Mouse (Mus musculus): ENCODE results near the gene Tmem145.
A peak's percentile ranks its signal among the peaks of the same experiment; 100 is the strongest.

Gene Tmem145

DNA sequence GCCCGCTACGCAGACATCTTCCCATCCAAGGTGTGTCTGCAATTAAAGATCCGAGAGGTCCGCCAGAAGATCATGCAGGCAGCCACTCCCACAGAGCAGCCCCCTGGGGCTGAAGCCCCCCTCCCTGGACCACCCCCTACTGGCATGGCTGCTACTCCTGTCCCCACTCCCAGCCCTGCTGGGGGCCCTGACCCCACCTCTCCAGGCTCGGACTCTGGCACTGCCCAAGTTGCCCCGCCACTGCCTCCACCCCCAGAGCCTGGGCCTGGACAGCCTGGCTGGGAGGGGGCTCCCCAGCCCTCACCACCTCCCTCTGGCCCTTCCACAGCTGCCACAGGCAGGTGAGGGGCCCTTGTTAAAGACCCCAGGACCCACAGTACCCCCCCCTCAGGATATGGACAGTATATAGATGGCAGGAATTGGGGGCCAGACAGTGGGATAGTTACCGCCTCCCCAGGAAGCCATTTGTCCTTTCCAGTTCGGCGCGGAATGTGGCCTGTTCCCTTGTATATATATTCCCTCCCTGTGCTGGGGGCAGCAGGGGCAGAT is 12.6 kb upstream of the Tmem145 start:
- DNase-seq (ENCODE audit: low spot score), result no peak

DNA sequence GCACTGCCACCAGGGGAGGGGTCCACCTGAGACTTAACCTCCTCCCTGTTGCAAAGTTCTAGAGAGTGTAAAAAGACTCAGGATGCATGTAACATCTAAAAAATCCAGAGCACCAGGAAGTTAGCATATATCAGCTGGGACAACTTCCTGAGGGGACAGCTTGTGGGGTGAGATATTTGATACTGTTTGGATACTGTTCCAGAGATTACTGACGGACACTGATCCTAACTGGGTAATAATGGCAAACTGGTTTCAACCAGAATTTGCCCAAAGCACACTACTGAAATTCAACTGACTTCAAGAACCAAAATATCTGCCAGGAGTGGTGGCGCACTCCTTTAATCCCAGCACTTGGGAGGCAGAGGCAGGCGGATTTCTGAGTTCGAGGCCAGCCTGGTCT is 11.4 kb upstream of the Tmem145 start:
- DNase-seq (ENCODE audit: low spot score), result no peak

DNA sequence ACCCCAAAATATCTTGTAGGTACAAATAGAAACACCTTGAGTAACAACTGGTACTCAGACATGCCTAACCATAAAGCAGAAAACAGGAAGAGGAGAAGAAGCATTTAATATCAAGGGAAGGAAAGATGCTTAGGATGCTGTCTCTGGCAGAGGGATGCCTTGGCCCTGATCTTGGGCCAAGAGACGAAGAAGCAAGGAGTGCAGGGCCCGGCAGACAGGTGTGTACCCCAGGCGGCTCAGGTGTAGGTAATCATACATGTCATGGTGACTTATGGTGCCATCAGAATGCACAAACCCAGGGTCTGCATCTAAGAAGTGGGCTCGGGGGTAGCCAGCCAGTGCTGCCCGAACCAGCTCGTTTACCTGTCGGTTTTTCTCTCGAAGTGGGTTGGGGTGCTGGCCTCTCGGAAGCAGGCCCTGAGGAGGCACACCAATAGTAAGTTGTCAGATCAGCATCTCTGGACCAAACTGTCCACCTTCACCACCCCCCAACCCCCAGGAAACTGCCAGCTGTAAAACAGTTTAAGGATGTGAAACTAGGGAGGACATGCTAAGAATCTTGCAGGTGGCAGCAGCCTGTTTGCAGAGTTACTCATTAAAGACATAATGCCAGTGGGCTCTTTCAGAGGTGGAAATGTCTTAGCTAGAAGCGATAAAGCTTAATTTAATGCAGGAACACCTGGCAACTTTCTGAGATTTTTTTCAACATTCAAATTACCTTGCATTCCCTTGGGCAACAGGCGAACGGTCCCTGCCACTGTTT is 10.8 kb upstream of the Tmem145 start:
- DNase-seq (ENCODE audit: low spot score), result no peak

DNA sequence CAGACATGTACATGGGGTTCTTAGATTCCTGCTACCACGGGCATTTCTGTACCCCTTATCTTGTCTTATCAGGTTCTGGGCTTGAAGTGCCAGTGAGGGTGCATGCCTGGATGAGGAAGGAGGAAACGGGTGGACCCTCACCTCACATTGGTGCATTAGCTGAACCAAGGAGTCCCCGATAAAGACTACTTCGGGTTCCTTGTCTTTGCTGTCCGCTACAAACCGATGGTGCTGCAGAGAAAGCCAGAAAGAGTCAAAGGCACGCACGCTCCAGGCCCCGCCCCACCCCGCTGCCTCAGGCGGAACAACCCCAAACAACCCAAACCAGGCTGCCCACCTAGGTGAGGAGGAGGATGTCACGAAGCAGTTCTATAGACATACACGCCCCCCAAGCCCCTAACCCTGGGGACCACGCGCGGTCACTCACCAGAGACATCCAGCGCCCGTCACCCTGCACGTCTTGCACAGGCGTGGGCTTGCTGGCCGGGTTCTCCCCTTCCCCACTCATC is 8.9 kb upstream of the Tmem145 start:
- DNase-seq (ENCODE audit: low spot score), result no peak

DNA sequence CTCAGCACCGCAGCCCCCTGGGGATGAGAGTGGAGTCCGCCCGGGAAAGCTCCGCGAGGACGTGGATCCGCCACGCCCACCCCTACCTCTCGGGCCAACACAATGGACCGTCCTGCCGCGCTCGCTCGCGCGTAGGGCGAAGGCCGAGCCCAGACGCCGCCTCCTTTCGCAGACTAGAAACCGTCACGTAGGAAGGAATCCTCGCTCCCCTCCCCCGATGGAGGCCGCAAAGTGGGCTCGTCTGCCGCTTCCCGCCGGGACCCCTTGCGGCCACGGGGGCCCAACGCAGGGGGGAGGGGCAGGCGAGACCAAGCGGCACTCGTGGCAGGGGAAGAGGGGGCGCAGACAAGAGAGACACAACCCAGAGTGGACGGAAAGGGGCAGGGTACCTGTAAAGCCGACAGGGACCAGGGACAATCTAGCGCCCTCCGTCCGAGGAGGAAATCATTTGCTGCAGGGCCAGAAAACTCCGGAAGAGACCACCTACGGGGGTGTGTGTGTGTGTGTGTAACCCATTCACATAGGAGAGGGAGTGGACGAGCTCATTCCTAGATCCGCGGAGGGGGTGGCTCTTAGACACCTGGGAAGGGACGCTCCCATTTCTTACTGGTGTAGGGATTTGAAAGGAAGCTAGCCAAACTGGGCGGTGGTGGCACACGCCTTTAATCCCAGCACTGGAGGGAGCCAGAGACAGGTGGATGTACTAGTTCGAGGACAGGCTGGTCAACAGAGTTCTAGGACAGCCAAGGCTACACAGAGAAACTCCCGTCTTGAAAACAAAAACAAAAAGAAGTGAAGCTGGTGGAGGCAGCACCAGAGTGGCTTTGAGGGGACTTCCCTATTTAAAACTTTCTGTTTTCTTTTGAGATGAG is 8.2 kb upstream of the Tmem145 start, which contains the start of gene Pafah1b3:
Gene Pafah1b3 (minus strand): TSS at position 533 of the 872 bp plus-strand sequence.
- peak; percentile 69 for DNase-seq (ENCODE audit: low spot score)

DNA sequence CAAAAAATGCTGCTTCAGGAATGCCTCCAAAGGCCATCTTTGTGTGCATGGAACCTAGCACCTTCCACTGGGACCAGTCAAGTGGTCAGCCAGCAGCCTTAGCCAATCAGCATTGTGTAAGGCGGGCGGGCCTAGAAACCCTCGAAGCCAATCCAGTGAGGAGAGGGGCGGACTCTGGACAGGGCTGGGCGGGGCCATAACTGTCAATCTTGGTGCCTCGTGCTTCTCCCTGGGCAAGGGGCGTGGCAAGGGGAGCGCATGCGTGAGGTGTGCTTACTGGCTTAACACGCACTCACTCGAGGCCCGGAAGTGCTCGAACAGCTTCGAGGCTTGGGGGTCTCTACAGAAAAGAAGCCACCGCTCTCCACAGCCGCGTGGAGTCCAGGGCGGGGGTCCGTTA is 4.8 kb upstream of the Tmem145 start, which contains the start of gene Prr19:
Gene Prr19 (plus strand): TSS at position 349 of the 400 bp plus-strand sequence.
- DNase-seq (ENCODE audit: low spot score), result no peak

DNA sequence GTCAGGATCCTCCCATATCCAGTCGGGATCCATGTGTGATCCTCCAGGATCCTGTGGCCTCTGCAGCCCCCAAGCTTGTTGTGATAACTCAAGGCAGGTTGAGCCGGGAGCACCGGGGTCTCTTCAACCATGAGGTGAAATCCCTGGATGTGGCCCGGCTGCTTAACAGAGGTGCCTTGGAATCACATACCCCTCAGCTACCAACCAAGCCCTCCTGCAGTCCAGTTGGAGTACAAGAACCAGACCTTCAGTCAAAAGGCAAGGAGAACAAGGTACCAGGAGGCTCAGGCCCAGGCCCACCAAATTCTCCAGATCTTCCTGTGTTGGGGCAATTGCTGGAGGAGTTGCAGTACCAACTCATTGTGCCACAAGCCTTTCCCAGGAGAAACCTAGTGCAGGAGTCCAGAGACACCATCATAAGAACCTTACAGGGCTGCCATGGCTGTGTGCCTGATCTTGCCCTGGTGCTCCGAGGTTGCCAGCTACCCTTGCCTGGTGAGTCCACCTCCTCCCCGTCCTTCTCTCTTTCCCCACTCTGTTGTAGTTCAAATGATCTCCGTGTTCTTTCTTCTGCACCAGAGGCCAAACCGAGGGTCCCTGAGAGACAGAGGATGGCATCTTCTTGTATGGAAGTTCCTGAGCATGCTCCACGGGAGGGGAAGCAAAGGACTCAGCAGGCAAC is 2.8 kb upstream of the Tmem145 start:
- no peak for DNase-seq (ENCODE audit: low spot score)

DNA sequence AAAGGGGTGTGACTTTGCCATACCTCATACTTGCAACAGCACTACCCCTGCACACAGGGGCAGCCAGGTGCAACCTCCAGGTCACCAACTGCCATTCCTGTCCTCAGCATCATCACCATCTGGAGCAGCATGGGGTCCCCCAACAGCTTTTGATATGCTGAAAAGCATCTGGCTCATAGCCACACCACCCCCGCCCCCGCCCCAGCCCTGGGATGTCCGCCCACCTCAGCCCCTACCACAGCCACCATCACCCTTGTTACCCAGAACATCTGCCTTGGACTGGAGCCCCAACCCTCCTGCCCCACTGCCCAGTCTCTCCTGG is 2.3 kb upstream of the Tmem145 start:
- DNase-seq (ENCODE audit: low spot score), result no peak

DNA sequence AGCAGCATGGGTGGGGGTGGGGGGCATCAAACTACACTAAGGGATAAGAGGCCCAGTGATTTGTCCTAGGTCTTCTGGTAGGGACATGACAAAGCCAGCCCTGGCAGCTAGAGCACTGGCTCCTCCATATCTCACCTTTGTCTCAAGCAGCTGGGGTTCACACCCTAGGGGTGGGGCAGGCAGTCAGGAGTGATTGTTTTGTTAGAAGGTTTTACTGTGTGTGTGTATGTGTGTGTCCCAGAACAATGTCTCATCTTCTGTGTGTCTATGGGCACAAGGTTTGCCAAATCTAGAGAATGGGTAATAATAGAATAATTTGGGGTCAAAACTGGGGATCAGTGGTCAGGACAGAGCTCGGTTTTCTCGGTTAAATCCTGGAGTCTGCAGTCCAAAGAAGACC is 425 bp upstream of the Tmem145 start:
- DNase-seq (ENCODE audit: low spot score), result no peak

DNA sequence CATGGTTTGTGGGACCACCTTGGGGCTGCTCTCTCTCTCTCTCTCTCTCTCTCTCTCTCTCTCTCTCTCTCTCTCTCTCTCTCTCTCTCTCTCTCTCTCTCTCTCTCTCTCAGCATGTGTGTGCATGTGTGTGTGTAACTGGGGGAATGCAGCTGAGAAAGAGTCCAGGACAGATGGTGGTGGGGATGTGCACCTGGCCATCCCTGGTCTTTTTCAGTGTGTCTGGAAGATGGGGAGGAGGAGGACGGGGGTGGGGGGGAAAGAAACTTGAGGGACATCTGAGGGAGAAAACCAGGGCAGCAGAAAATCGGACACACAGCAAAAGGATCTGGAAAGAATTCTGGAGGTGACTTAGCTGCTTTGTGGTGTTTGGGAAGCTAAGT is 699 bp downstream of the Tmem145 start:
- no peak for DNase-seq (ENCODE audit: low spot score)

DNA sequence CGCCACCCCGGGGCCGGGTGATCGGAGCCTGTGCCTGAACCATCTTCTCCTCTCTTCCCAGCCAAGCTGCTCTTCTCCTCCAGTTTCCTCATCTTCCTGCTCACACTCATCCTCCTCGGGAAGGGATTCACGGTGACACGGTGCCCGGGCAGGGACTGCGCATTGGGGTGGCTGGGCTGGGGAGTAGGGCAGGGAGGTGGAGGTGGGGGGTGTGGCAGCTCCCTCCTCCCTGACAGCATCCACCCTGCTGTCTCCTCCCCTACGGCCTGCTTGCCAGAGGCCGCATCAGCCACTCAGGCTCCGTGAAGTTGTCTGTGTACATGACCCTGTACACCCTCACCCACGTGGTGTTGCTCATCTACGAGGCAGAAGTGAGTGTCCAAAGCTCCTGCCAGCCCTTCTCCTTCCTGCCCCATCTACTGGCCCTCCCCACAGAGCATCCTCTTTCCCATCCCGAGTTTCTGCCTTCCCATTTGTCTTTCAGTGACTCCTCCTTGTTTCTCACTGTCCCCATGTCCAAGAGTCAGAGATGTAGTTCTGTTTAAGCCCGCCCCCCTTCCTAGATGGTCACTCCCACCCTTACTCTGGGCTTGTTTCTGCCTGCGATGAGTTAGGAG is 2.9 kb downstream of the Tmem145 start:
- no peak for DNase-seq (ENCODE audit: low spot score)

DNA sequence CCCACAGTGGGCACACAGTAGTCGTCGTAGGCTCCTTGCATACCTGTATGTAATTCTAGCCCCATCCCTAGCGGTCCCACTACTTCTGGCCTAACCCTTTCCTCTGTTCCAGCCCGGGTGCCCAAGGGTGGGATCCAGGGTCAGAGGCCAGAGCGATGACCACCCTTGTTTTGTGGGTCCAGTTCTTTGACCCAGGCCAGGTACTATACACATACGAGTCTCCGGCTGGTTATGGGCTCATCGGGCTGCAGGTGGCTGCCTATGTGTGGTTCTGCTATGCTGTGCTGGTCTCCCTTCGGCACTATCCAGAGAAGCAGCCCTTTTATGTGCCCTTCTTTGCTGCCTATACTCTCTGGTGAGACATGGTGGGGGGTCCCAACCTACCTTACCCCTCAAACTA is 3.5 kb downstream of the Tmem145 start:
- no peak for DNase-seq (ENCODE audit: low spot score)

DNA sequence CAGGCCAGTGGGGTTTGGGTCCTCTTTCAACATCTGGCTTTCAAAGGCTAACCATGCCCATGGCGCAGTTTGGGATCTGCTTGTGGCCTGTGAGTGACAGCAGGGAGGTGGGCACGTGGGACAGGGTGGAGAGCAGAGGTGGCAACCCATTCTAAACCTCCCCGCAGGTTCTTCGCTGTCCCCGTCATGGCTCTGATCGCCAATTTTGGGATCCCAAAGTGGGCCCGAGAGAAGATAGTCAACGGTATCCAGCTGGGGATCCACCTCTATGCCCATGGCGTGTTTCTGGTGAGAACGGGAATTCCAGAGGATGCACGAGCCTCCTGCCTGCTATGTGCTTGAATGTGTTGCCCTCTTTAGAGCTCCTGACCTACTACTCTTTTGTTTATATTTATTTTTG is 5.3 kb downstream of the Tmem145 start:
- no peak for DNase-seq (ENCODE audit: low spot score)

DNA sequence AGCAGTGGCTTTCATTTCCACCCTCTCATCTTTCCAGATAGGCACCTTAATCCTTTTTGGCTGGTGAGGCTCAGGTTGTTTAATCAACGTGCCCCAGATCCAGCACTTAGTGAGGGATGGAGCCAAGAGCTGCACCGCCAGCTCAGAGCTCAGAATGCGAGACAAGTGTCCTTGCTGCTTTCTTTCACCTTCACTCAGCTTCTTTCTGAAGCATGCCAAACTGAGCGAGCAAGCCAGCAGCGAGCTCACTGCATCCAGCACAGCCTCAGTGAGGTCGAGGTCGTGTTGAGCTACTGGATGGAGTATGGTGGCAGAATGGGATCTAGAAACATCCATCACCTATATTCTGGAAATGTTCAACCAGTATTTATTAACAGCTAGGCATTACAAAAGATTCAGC is 7.4 kb downstream of the Tmem145 start:
- no peak for DNase-seq (ENCODE audit: low spot score)

DNA sequence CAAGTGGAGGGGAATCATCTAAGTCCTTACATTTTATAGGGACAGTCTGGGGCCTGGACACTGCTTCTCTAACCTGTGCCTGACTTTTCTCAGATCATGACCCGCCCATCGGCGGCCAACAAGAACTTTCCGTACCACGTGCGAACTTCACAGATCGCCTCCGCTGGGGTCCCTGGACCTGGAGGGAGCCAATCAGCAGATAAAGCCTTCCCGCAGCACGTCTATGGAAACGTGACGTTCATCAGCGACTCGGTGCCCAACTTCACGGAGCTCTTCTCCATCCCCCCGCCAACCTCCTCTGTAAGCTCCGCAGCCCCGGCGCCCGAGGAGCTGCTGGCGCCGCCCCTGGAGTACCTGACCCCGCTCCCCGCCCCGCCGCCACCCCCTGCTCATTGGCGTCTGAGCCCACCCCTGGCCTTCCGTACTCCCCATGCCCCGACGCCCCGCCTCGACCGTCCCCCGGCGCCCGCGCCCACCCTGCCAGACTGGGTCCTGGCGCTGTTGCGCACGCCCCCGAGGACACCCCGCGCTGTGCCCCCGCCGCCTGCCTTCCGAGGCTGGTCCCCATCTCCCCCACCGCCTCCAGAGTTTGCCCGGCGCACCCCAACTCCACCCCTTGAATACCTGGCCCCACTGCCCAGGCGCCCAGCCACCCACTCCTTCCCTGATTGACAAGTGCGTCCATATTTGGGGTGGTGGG is 8.8 kb downstream of the Tmem145 start:
- DNase-seq (ENCODE audit: low spot score), result no peak

DNA sequence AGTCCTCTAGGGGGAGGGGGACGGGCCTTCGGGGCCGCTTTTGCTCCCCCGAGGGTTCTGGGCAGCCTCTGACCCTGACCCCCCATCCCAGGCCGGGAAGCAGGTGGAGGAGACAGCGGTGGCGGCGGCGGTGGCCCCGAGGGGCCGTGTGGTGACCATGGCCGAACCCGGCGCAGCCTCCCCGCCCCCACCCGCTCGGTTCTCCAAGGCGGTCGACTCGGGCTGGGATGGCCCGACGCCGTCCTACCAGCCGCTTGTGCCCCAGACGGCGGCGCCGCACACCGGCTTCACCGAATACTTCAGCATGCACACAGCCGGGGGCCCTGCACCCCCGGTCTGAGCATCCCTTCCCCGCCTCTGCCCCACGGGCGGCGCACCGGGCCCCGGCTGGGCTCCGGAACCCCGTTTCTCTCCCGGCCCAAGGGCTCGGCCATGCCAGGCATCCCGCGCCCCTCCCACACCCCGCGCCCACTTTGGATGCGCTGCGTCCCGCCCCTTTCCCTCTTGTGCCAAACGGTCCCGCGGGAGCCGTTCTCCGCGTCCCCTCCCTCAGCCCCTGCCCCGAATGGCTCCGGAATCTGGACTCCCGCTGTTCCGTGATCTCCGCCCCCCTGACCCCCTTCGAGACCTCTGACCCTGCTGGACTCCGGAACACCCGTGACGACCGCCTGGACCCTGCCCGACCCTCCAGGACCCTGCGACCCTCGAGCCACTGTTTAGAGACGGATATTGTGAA is 9.6 kb downstream of the Tmem145 start:
- DNase-seq (ENCODE audit: low spot score), result peak; percentile 31

DNA sequence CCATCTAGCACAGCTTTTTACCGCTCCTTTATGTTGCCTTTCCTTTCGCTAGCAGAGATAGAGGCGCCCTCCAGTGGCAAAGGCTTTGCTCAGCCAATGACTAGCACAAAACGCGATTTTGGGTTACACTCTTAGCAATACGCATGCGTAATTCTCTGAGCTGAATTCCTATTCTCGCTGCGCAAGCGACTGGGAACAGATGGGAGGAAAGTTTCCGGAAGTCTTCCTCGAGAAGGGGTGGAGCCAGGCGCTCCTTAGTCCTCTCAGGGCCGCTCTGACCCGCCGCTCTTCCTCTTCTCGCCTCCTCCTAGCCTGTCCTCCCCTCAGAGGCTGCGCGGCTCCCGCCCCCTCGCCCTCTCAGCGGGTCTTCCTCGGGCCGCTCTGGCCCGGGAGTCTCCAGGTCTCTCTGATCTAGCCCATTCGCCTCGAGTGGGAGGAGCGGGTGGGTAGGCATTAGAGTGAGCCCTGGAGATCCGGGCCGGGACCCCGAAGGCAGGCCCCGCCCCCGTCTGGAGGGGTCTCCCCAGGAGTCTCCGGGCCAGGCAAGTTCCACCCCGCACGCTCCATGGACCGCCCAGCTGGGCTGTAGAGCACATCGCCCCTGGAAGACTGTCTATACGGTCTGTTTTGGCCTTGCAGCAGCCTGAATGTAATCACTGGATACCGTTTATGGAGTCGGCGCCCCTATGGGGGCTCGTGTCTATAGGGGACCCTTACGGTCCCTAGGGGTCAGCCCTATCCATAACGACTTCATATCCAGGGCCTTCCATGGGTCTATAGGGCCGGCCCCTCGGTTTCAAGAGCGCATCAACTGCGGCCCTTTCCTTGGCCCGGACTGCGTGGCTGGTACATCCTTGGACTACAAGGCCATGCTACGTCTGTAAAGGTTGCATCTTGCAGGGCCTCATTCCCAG is 10.9 kb downstream of the Tmem145 start, which contains the start of gene Megf8:
Gene Megf8 (plus strand): TSS at position 633 of the 914 bp plus-strand sequence.
- DNase-seq (ENCODE audit: low spot score), result peak; percentile 91

DNA sequence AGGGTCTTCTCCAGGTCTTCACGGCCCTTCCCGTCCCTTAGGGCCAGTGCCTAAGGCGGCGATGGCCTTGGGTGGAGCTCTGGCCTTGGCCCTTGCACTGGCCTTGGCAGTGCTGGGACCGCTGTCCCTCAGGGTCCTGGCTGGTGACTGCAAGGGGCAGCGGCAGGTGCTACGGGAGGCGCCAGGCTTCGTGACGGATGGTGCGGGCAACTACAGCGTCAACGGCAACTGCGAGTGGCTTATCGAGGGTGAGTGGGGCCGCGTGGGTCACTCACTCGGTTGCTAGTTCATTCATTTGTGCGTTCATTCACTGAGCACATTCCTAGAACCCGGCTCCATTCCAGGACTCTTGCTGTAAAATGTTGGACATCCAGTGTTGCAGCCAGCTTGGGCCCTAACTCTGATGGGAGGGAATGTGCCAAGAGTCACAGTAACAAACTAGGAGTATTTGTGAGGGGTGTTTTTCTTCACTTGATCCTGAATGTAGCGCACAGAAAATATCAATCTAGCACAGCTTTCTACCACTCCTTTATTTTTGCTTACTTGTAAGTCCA is 11.6 kb downstream of the Tmem145 start:
- DNase-seq (ENCODE audit: low spot score), result no peak

DNA sequence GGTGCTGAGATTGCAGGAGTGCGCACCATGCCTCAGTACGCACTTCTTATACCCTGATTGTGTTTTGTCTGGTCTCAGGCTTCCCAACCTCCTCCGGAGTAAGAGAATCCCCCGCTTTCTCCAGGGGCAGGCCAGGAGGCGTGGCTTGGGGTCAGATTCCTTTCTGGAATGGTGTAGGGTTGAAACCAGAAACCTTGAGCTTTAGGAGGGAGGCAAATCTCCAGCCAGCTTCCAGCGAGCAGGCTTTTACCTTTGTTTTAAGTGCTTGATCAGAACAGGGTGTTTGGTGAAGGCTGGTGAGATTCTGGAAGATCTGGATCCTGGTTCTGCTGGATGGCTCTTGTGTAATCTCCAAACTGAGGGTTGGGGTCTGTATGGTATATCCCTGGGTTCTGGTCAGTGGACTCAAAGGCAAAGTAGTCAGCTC is 16.2 kb downstream of the Tmem145 start:
- peak; percentile 53 for DNase-seq (ENCODE audit: low spot score)
